Mouse (Mus musculus) liver, adult (tissue): ENCODE data around the gene Cpne7.

Experiments used
- GATA4 ChIP-seq: IDR thresholded peaks from 2 replicates; pipeline ENCODE4 v1.6.1; 2014; ENCODE audit warnings: mild to moderate bottlenecking, low read length; ENCODE audit not compliant: insufficient replicate concordance

Gene Cpne7

GRCm38 (mm10) chr8:123106531-123106930, 10.6 kb upstream of the Cpne7 start:
- TF ChIP-seq GATA4, result no peak

- no peak for TF ChIP-seq GATA4
Measured at GRCm38 (mm10) chr8:123108010-123108409, 9.2 kb upstream of the Cpne7 start.

GRCm38 (mm10) chr8:123108953-123109352, 8.2 kb upstream of the Cpne7 start:
- TF ChIP-seq GATA4, result no peak

GRCm38 (mm10) chr8:123110649-123111048, 6.5 kb upstream of the Cpne7 start:
- TF ChIP-seq GATA4, result no peak

- TF ChIP-seq GATA4, result no peak
Measured at GRCm38 (mm10) chr8:123112892-123113291, 4.3 kb upstream of the Cpne7 start.

GRCm38 (mm10) chr8:123113908-123114469, 3.2 kb upstream of the Cpne7 start:
- no peak for TF ChIP-seq GATA4

GRCm38 (mm10) chr8:123114644-123115043, 2.5 kb upstream of the Cpne7 start:
- TF ChIP-seq GATA4, result 0 out of 2 replicates have a peak, but pooled peaks have one; percentile 25

GRCm38 (mm10) chr8:123117744-123118143, 570 bp downstream of the Cpne7 start:
- no peak for TF ChIP-seq GATA4

- no peak for TF ChIP-seq GATA4
Measured at GRCm38 (mm10) chr8:123122059-123122458, 4.9 kb downstream of the Cpne7 start.

GRCm38 (mm10) chr8:123122670-123123069, 5.5 kb downstream of the Cpne7 start:
- TF ChIP-seq GATA4, result no peak

- TF ChIP-seq GATA4, result no peak
Measured at GRCm38 (mm10) chr8:123126193-123126816, 9.1 kb downstream of the Cpne7 start.

- no peak for TF ChIP-seq GATA4
Measured at GRCm38 (mm10) chr8:123131041-123131440, 13.9 kb downstream of the Cpne7 start.

GRCm38 (mm10) chr8:123132953-123133352, 15.8 kb downstream of the Cpne7 start:
- TF ChIP-seq GATA4, result no peak

GRCm38 (mm10) chr8:123134149-123134713, 17.1 kb downstream of the Cpne7 start:
- no peak for TF ChIP-seq GATA4

- TF ChIP-seq GATA4, result no peak
Measured at GRCm38 (mm10) chr8:123135406-123135805, 18.2 kb downstream of the Cpne7 start.

- no peak for TF ChIP-seq GATA4
Measured at GRCm38 (mm10) chr8:123135806-123136205, 18.6 kb downstream of the Cpne7 start.

- TF ChIP-seq GATA4, result no peak
Measured at GRCm38 (mm10) chr8:123136287-123136686, 19.1 kb downstream of the Cpne7 start.

GRCm38 (mm10) chr8:123137645-123138077, 20.5 kb downstream of the Cpne7 start:
- no peak for TF ChIP-seq GATA4
